Mouse (Mus musculus) MEL (cell line): Measurements from ENCODE around the gene Dclk1.

Source experiments
- CHD1 ChIP-seq: IDR thresholded peaks from 2 replicates; pipeline ENCODE4 v1.6.1; 2012; ENCODE audit warnings: low read depth, mild to moderate bottlenecking, inconsistent platforms, low read length, improper control_type of control experiment
- CHD2 ChIP-seq: IDR thresholded peaks from 2 replicates; pipeline ENCODE4 v1.6.1; 2011; ENCODE audit warnings: low read length, improper control_type of control experiment
- CTCF ChIP-seq, 3 experiments: IDR thresholded peaks in 2 of 3; conservative IDR thresholded peaks in 1 of 3; 2 replicates each; pipeline ENCODE4 v1.5.1; 2011 to 2012; ENCODE audit warnings: low read length in 3 of 3, low read depth in 2 of 3, mild to moderate bottlenecking in 2 of 3, improper control_type of control experiment in 1 of 3, inconsistent platforms in 1 of 3, mixed read lengths in 1 of 3, moderate library complexity in 1 of 3; ENCODE audit not compliant: control insufficient read depth in 1 of 3, insufficient read depth in 1 of 3, poor library complexity in 1 of 3, severe bottlenecking in 1 of 3
- ELF1 ChIP-seq: IDR thresholded peaks from 2 replicates; pipeline ENCODE4 v1.6.1; 2014; ENCODE audit warnings: low read depth, mild to moderate bottlenecking, inconsistent platforms, low read length, improper control_type of control experiment, moderate library complexity
- ETS1 ChIP-seq: IDR thresholded peaks from 2 replicates; pipeline ENCODE4 v1.6.1; 2012; ENCODE audit warnings: low read depth, mild to moderate bottlenecking, inconsistent platforms, low read length, improper control_type of control experiment, moderate library complexity
- GATA1 ChIP-seq: IDR thresholded peaks from 2 replicates; pipeline ENCODE4 v1.6.1; 2011; ENCODE audit warnings: low read depth, low read length, improper control_type of control experiment
- HCFC1 ChIP-seq: IDR thresholded peaks from 2 replicates; pipeline ENCODE4 v1.6.1; 2012; ENCODE audit warnings: low read depth, mild to moderate bottlenecking, inconsistent platforms, low read length, improper control_type of control experiment, moderate library complexity
- JUND ChIP-seq: IDR thresholded peaks from 2 replicates; pipeline ENCODE4 v1.6.1; 2011; ENCODE audit warnings: low read depth, mild to moderate bottlenecking, improper control_type of control experiment, low read length
- MAX ChIP-seq: IDR thresholded peaks from 2 replicates; pipeline ENCODE4 v1.6.1; 2011; ENCODE audit warnings: low read length, improper control_type of control experiment
- POLR2A ChIP-seq, 2 experiments: IDR thresholded peaks; 2 replicates each; pipeline ENCODE4 v1.6.1; 2011 to 2012; ENCODE audit warnings: low read length in 2 of 2, mild to moderate bottlenecking in 2 of 2, control low read depth in 1 of 2, improper control_type of control experiment in 1 of 2, low read depth in 1 of 2, moderate library complexity in 1 of 2; ENCODE audit not compliant: control insufficient read depth in 1 of 2, insufficient read depth in 1 of 2, poor library complexity in 1 of 2
- POLR2AphosphoS2 ChIP-seq: IDR thresholded peaks from 2 replicates; pipeline ENCODE4 v1.6.1; 2011; ENCODE audit warnings: low read length, improper control_type of control experiment
- SIN3A ChIP-seq: IDR thresholded peaks from 2 replicates; pipeline ENCODE4 v1.6.1; 2012; ENCODE audit warnings: low read length, improper control_type of control experiment, inconsistent platforms
- TAL1 ChIP-seq: IDR thresholded peaks from 2 replicates; pipeline ENCODE4 v1.6.1; 2012; ENCODE audit warnings: mild to moderate bottlenecking, inconsistent platforms, low read length, moderate library complexity, mixed read lengths
- TCF12 ChIP-seq: IDR thresholded peaks from 2 replicates; pipeline ENCODE4 v1.6.1; 2014; ENCODE audit warnings: low read depth, mild to moderate bottlenecking, inconsistent platforms, low read length, improper control_type of control experiment, moderate library complexity

GRCm38 (mm10) chr3:55537714-55538113, 295.6 kb downstream of the Dclk1 start:
- TF ChIP-seq JUND: no peak
- TF ChIP-seq CTCF (IDR thresholded peaks at IDR 0.05 in 2 of 3, conservative IDR thresholded peaks at IDR 0.05 in 1 of 3; ENCODE audit: control insufficient read depth in 1 of 3, insufficient read depth in 1 of 3, low read depth in 2 of 3, low read length in 3 of 3, poor library complexity in 1 of 3, severe bottlenecking in 1 of 3): no peak
- TF ChIP-seq TCF12: no peak
- no peak for TF ChIP-seq GATA1
- TF ChIP-seq POLR2A (IDR thresholded peaks at IDR 0.05; ENCODE audit: control insufficient read depth in 1 of 2, insufficient read depth in 1 of 2, low read depth in 1 of 2, low read length in 2 of 2, poor library complexity in 1 of 2): no peak
- no peak for TF ChIP-seq ETS1
- no peak for TF ChIP-seq MAX
- TF ChIP-seq CHD1: no peak
- TF ChIP-seq HCFC1: no peak
- no peak for TF ChIP-seq ELF1
- no peak for TF ChIP-seq CHD2
- TF ChIP-seq POLR2AphosphoS2: no peak
- no peak for TF ChIP-seq TAL1
- TF ChIP-seq SIN3A: no peak
